ENCODE assay signal across 18 mouse cellular contexts in genomic region chr19:60799867-60800569, GRCm38 (mm10). TPM values are rescaled to one million over a fixed set of nuclear protein-coding genes. Genes with fewer than 3 reads are reported as not detected.
DNase-seq lines count a peak whose midpoint lies in the region; ATAC-seq lines count a peak whose summit lies in the region.
"Had no signal": no experiment of that assay in that cellular context is flagged by ENCODE, and none has a peak within 500 bp of the region (broad histone marks: within the 10 kb centered on the region; RNA-seq: fewer than 3 reads in every experiment).

No protein-coding gene starts in this region.

- H3K27ac ChIP-seq in heart, embryonic 11.5 days (ENCODE audit: low read depth, low read length) = peak overlapping the region; percentile 55; the same call in 1 of the 2 replicates
- H3K27ac ChIP-seq in liver, embryonic 13.5 days = peak overlapping the region; percentile 87
- H3K27ac ChIP-seq in kidney, embryonic 15.5 days = no peak overlapping the region
- no peak overlapping the region for H3K27ac ChIP-seq in forebrain, embryonic 11.5 days (ENCODE audit: low read depth, low read length)
- H3K27ac ChIP-seq: embryonic facial prominence, embryonic 13.5 days; forebrain, embryonic 12.5 days; limb, embryonic 13.5 days had no signal

- no peaks in the 10 kb centered on the region for H3K36me3 ChIP-seq in heart, embryonic 11.5 days (ENCODE audit: control insufficient read depth, insufficient read depth, low read length)
- no peaks in the 10 kb centered on the region for H3K36me3 ChIP-seq in liver, embryonic 13.5 days
- no peaks in the 10 kb centered on the region for H3K36me3 ChIP-seq in kidney, embryonic 15.5 days
- no peaks in the 10 kb centered on the region for H3K36me3 ChIP-seq in forebrain, embryonic 11.5 days (ENCODE audit: control insufficient read depth, insufficient read depth, low read length)
- H3K36me3 ChIP-seq: embryonic facial prominence, embryonic 13.5 days; forebrain, embryonic 12.5 days; limb, embryonic 13.5 days had no signal

- no peaks in the 10 kb centered on the region for H3K27me3 ChIP-seq in heart, embryonic 11.5 days (ENCODE audit: control insufficient read depth, insufficient read depth, low read length)
- H3K27me3 ChIP-seq in liver, embryonic 13.5 days = no peaks in the 10 kb centered on the region
- peaks cover 6% of the 10 kb centered on the region; the same call in 1 of the 2 replicates for H3K27me3 ChIP-seq in kidney, embryonic 15.5 days
- no peaks in the 10 kb centered on the region for H3K27me3 ChIP-seq in forebrain, embryonic 11.5 days (ENCODE audit: control insufficient read depth, insufficient read depth, low read length)
- H3K27me3 ChIP-seq: embryonic facial prominence, embryonic 13.5 days; forebrain, embryonic 12.5 days; limb, embryonic 13.5 days; megakaryocyte, embryonic 14.5 days had no signal

- H3K4me2 ChIP-seq in heart, embryonic 11.5 days = no peak overlapping the region
- peak overlapping the region; percentile 51 for H3K4me2 ChIP-seq in liver, embryonic 13.5 days
- H3K4me2 ChIP-seq in kidney, embryonic 15.5 days = no peak overlapping the region
- H3K4me2 ChIP-seq in forebrain, embryonic 11.5 days (ENCODE audit: low read depth, low read length, severe bottlenecking) = no peak overlapping the region
- H3K4me2 ChIP-seq: embryonic facial prominence, embryonic 13.5 days; forebrain, embryonic 12.5 days; limb, embryonic 13.5 days had no signal

- 67% methylated on average over 7 of the region's 7 CpGs for WGBS in heart, embryonic 11.5 days (ENCODE audit: insufficient replicate concordance)
- WGBS in liver, embryonic 13.5 days (ENCODE audit: insufficient replicate concordance) = 19% methylated on average over 7 of the region's 7 CpGs
- WGBS in kidney, embryonic 15.5 days = 84% methylated on average over 7 of the region's 7 CpGs
- 81% methylated on average over 7 of the region's 7 CpGs for WGBS in forebrain, embryonic 11.5 days

- no peak overlapping the region for H3K4me3 ChIP-seq in heart, embryonic 11.5 days (ENCODE audit: low read depth, low read length)
- no peak overlapping the region for H3K4me3 ChIP-seq in liver, embryonic 13.5 days (replicated peaks)
- no peak overlapping the region for H3K4me3 ChIP-seq in kidney, embryonic 15.5 days (replicated peaks)
- no peak overlapping the region for H3K4me3 ChIP-seq in forebrain, embryonic 11.5 days (ENCODE audit: low read depth, low read length)
- H3K4me3 ChIP-seq: embryonic facial prominence, embryonic 13.5 days; forebrain, embryonic 12.5 days; limb, embryonic 13.5 days; megakaryocyte, embryonic 14.5 days had no signal

- peak; percentile 72 for ATAC-seq in heart, embryonic 11.5 days (replicated peaks; ENCODE audit: insufficient number of reproducible peaks, low FRiP score, low TSS enrichment)
- peak; percentile 91 for ATAC-seq in liver, embryonic 13.5 days (ENCODE audit: low read depth)
- peak; percentile 67 for ATAC-seq in monocyte, adult 5-6 weeks (replicated peaks; ENCODE audit: insufficient number of reproducible peaks, low FRiP score, low TSS enrichment, poor library complexity, severe bottlenecking)
- no peak for ATAC-seq in kidney, embryonic 15.5 days (replicated peaks; ENCODE audit: low FRiP score)
- no peak for ATAC-seq in forebrain, embryonic 11.5 days (replicated peaks; ENCODE audit: low FRiP score)
- ATAC-seq: lung, postnatal 0 days had no signal

- intact Hi-C loops in heart, postnatal 36 days (cut with DNase I) = no loop called here

- no peak for DNase-seq in heart, postnatal 36 days
- peak; percentile 81 for DNase-seq in c-Kit-positive CD71-positive TER-119-positive erythroid progenitor cells, embryonic 14.5 days (ENCODE audit: low spot score)
- DNase-seq in liver, embryonic 13.5 days = peak; percentile 73
- no peak for DNase-seq in urinary bladder, postnatal 36 days (ENCODE audit: low spot score in 2 of 2)
- DNase-seq in forebrain, embryonic 11.5 days (ENCODE audit: low spot score) = no peak
- DNase-seq: cerebellum, adult 18-20 months; gastrocnemius, postnatal 36 days; kidney, adult 18-20 months; kidney, postnatal 14 days; thymus, postnatal 14 days had no signal

- H3K9me3 ChIP-seq in heart, embryonic 11.5 days (replicated peaks; ENCODE audit: control insufficient read depth, low read length) = no peaks in the 10 kb centered on the region
- H3K9me3 ChIP-seq in liver, embryonic 13.5 days (replicated peaks) = no peaks in the 10 kb centered on the region
- H3K9me3 ChIP-seq in kidney, embryonic 15.5 days (replicated peaks) = no peaks in the 10 kb centered on the region
- no peaks in the 10 kb centered on the region for H3K9me3 ChIP-seq in forebrain, embryonic 11.5 days (ENCODE audit: control insufficient read depth, low read length)
- H3K9me3 ChIP-seq: embryonic facial prominence, embryonic 13.5 days; forebrain, embryonic 12.5 days; limb, embryonic 13.5 days; megakaryocyte, embryonic 14.5 days had no signal

- H3K4me1 ChIP-seq in heart, embryonic 11.5 days (ENCODE audit: control insufficient read depth, insufficient read depth, low read length) = no peaks in the 10 kb centered on the region
- H3K4me1 ChIP-seq in liver, embryonic 13.5 days (replicated peaks) = peaks cover 53% of the 10 kb centered on the region
- no peaks in the 10 kb centered on the region for H3K4me1 ChIP-seq in kidney, embryonic 15.5 days
- no peaks in the 10 kb centered on the region for H3K4me1 ChIP-seq in forebrain, embryonic 11.5 days (replicated peaks; ENCODE audit: control insufficient read depth, insufficient read depth, low read length)
- H3K4me1 ChIP-seq: embryonic facial prominence, embryonic 13.5 days; forebrain, embryonic 12.5 days; limb, embryonic 13.5 days had no signal

- H3K9ac ChIP-seq in heart, embryonic 11.5 days (ENCODE audit: low read depth, low read length) = no peak overlapping the region
- peak overlapping the region; percentile 42; the same call in 1 of the 2 replicates for H3K9ac ChIP-seq in liver, embryonic 13.5 days
- H3K9ac ChIP-seq in kidney, embryonic 15.5 days = no peak overlapping the region
- no peak overlapping the region for H3K9ac ChIP-seq in forebrain, embryonic 11.5 days (ENCODE audit: low read length)
- H3K9ac ChIP-seq: embryonic facial prominence, embryonic 13.5 days; forebrain, embryonic 12.5 days; limb, embryonic 13.5 days had no signal

RNA-seq across cellular contexts. Expression of gene Eif3a, which starts 9.6 kb away (rescaled TPM):
- 136 and 149 TPM in 2 replicates for polyA plus RNA-seq in heart, embryonic 11.5 days (2014; fragmentation: Nextera tagmentation; extraction: Ambion mirVana)
- 100 to 1,000 TPM; 104 to 107 TPM for total RNA-seq in heart, postnatal 36 days (2021)
- polyA plus RNA-seq in liver, embryonic 13.5 days (2015; fragmentation: Nextera tagmentation; extraction: Ambion mirVana) = 109 and 129 TPM in 2 replicates
- total RNA-seq in monocyte, adult 5-6 weeks (2017) = 331 to 382 TPM (median 343 TPM) in 3 replicates
- 151 and 153 TPM in 2 replicates for polyA plus RNA-seq in kidney, embryonic 15.5 days (2015; fragmentation: Nextera tagmentation; extraction: Ambion mirVana)
- polyA plus RNA-seq in forebrain, embryonic 11.5 days (2014; fragmentation: Nextera tagmentation; extraction: Ambion mirVana) = 178 and 179 TPM in 2 replicates

RNA-seq across cellular contexts. Expression of gene Fam45a, which starts 11.4 kb away (rescaled TPM):
- polyA plus RNA-seq in heart, embryonic 11.5 days (2014; fragmentation: Nextera tagmentation; extraction: Ambion mirVana) = 24.7 and 30.0 TPM in 2 replicates
- 10 to 100 TPM; 12.5 to 15.6 TPM for total RNA-seq in heart, postnatal 36 days (2021)
- polyA plus RNA-seq in liver, embryonic 13.5 days (2015; fragmentation: Nextera tagmentation; extraction: Ambion mirVana) = 21.9 and 26.8 TPM in 2 replicates
- total RNA-seq in monocyte, adult 5-6 weeks (2017) = 35.4 to 39.8 TPM (median 39.7 TPM) in 3 replicates
- 29.0 and 30.0 TPM in 2 replicates for polyA plus RNA-seq in kidney, embryonic 15.5 days (2015; fragmentation: Nextera tagmentation; extraction: Ambion mirVana)
- polyA plus RNA-seq in forebrain, embryonic 11.5 days (2014; fragmentation: Nextera tagmentation; extraction: Ambion mirVana) = 37.1 and 41.2 TPM in 2 replicates

RNA-seq across cellular contexts. Expression of gene Nanos1, which starts 44.2 kb away (rescaled TPM):
- 1.3 and 1.6 TPM in 2 replicates for polyA plus RNA-seq in heart, embryonic 11.5 days (2014; fragmentation: Nextera tagmentation; extraction: Ambion mirVana)
- total RNA-seq in heart, postnatal 36 days (2021) = under 1 TPM; 0.16 to 0.25 TPM
- polyA plus RNA-seq in liver, embryonic 13.5 days (2015; fragmentation: Nextera tagmentation; extraction: Ambion mirVana) = 0.91 and 1.1 TPM in 2 replicates
- total RNA-seq in monocyte, adult 5-6 weeks (2017) = 1.1 to 1.9 TPM (median 1.1 TPM) in 3 replicates
- 1.1 and 1.5 TPM in 2 replicates for polyA plus RNA-seq in kidney, embryonic 15.5 days (2015; fragmentation: Nextera tagmentation; extraction: Ambion mirVana)
- polyA plus RNA-seq in forebrain, embryonic 11.5 days (2014; fragmentation: Nextera tagmentation; extraction: Ambion mirVana) = 4.3 and 4.7 TPM in 2 replicates

Comparison
In these comparisons a context has a peak if more than half of its experiments do, and no peak if none do; other contexts are left out.
1. ATAC-seq: peak in heart, embryonic 11.5 days (single experiment), liver, embryonic 13.5 days (single experiment) and monocyte, adult 5-6 weeks (single experiment); none in kidney, embryonic 15.5 days (single experiment) and forebrain, embryonic 11.5 days (single experiment).
2. H3K27ac ChIP-seq: peak in heart, embryonic 11.5 days (single experiment) and liver, embryonic 13.5 days (single experiment); none in kidney, embryonic 15.5 days (single experiment) and forebrain, embryonic 11.5 days (single experiment).
3. DNase-seq: peak in c-Kit-positive CD71-positive TER-119-positive erythroid progenitor cells, embryonic 14.5 days (single experiment) and liver, embryonic 13.5 days (single experiment); none in heart, postnatal 36 days (0 of 2), urinary bladder, postnatal 36 days (0 of 2) and forebrain, embryonic 11.5 days (single experiment).